Mouse (Mus musculus): Measurements from ENCODE around the gene Mrtfa. TPM values are rescaled to one million over a fixed set of nuclear protein-coding genes. Genes with fewer than 3 reads are reported as not detected.

Mrtfa gene
- polyA plus RNA-seq (2012; ENCODE audit: insufficient read depth, insufficient read length, missing spikeins): 62.6 and 66.0 TPM in 2 replicates

- Histone ChIP-seq H3K27ac (ENCODE audit: insufficient read depth, low read depth, low read length) (peak within 1 kb of the TSS; percentile 28; the same call in 1 of the 2 replicates), H3K4me3 (ENCODE audit: insufficient read depth, low read length) (peak within 1 kb of the TSS; percentile 99), H3K4me1 (ENCODE audit: control insufficient read depth, insufficient read depth, low read length) (peaks cover 34% of the 10 kb centered on the region)
- TF ChIP-seq POLR2A (IDR thresholded peaks at IDR 0.05; ENCODE audit: borderline replicate concordance, low read depth, low read length): no peak
- TF ChIP-seq CTCF (IDR thresholded peaks at IDR 0.05; ENCODE audit: low read depth, low read length): no peak
These were observed at the start of gene Mrtfa for GRCm38 (mm10) chr15:81190630-81191178. Gene Mrtfa (minus strand): TSS chr15:81190757.

- TF ChIP-seq CTCF (IDR thresholded peaks at IDR 0.05; ENCODE audit: low read depth, low read length): no peak
- TF ChIP-seq POLR2A (IDR thresholded peaks at IDR 0.05; ENCODE audit: borderline replicate concordance, low read depth, low read length): no peak
These were observed 49.3 kb upstream of the Mrtfa start for GRCm38 (mm10) chr15:81239794-81240343.

DNA sequence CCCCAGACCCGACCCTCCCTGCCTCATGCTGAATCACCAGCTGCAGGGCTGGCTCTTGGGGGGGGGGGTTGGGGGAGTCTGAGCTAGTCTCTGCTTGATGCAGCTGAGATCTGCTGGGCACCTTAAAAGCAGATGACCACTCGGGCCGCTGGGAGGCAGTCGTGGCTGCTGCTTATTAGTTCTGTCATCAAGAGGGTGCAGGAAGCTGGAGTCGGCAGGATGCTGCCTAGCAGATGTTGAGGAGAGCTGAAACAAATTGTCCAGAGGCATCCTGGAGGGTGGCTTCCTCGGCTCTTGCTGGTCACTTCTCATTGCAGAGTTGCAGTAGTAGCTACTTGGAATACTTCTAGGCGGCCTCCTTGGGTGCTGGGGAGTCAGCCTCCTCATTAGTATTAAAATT is 48.7 kb upstream of the Mrtfa start:
- Histone ChIP-seq H3K4me3 (ENCODE audit: insufficient read depth, low read length) (no peak overlapping the region), H3K27ac (ENCODE audit: insufficient read depth, low read depth, low read length) (no peak overlapping the region), H3K4me1 (ENCODE audit: control insufficient read depth, insufficient read depth, low read length) (0 out of 2 replicates have a peak, but pooled peaks cover 2% of the 10 kb centered on the region)
- TF ChIP-seq CTCF (IDR thresholded peaks at IDR 0.05; ENCODE audit: low read depth, low read length) (0 out of 2 replicates have a peak, but pooled peaks have one; percentile 15), POLR2A (IDR thresholded peaks at IDR 0.05; ENCODE audit: borderline replicate concordance, low read depth, low read length) (no peak)

More at GRCm38 (mm10) chr15:81239794-81240343, 49.3 kb upstream of the Mrtfa start:
- Histone ChIP-seq H3K27ac (ENCODE audit: insufficient read depth, low read depth, low read length) (no peak overlapping the region), H3K4me1 (ENCODE audit: control insufficient read depth, insufficient read depth, low read length) (0 out of 2 replicates have a peak, but pooled peaks cover 2% of the 10 kb centered on the region), H3K4me3 (ENCODE audit: insufficient read depth, low read length) (no peak overlapping the region)

- Histone ChIP-seq H3K4me1 (ENCODE audit: control insufficient read depth, insufficient read depth, low read length) (peaks cover 7% of the 10 kb centered on the region), H3K27ac (ENCODE audit: insufficient read depth, low read depth, low read length) (no peak overlapping the region), H3K4me3 (ENCODE audit: insufficient read depth, low read length) (no peak overlapping the region)
- TF ChIP-seq CTCF (IDR thresholded peaks at IDR 0.05; ENCODE audit: low read depth, low read length) (no peak), POLR2A (IDR thresholded peaks at IDR 0.05; ENCODE audit: borderline replicate concordance, low read depth, low read length) (no peak)
These were observed 46.9 kb upstream of the Mrtfa start for GRCm38 (mm10) chr15:81237471-81237870.

DNA sequence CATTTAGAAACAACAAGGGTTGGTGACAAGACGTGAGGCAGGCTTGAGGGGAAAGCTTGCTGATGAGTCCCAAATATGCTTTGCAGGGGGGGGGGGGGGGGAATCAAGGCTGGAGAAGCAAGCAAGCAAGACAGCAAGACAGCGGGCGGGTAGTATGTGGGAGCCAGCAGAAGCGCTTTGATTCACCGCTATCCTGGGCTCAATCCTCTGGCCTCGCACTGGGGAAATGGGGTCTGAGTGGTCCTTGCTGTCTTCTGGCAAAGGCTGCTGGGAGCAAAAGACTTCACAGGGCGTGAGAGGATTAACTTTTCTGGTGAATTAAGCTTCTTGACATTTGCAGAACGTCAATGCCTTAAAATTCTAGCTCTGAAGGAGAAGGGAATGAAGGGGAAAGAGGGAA is 45.5 kb upstream of the Mrtfa start:
- TF ChIP-seq POLR2A (IDR thresholded peaks at IDR 0.05; ENCODE audit: borderline replicate concordance, low read depth, low read length) (no peak), CTCF (IDR thresholded peaks at IDR 0.05; ENCODE audit: low read depth, low read length) (no peak)

DNA sequence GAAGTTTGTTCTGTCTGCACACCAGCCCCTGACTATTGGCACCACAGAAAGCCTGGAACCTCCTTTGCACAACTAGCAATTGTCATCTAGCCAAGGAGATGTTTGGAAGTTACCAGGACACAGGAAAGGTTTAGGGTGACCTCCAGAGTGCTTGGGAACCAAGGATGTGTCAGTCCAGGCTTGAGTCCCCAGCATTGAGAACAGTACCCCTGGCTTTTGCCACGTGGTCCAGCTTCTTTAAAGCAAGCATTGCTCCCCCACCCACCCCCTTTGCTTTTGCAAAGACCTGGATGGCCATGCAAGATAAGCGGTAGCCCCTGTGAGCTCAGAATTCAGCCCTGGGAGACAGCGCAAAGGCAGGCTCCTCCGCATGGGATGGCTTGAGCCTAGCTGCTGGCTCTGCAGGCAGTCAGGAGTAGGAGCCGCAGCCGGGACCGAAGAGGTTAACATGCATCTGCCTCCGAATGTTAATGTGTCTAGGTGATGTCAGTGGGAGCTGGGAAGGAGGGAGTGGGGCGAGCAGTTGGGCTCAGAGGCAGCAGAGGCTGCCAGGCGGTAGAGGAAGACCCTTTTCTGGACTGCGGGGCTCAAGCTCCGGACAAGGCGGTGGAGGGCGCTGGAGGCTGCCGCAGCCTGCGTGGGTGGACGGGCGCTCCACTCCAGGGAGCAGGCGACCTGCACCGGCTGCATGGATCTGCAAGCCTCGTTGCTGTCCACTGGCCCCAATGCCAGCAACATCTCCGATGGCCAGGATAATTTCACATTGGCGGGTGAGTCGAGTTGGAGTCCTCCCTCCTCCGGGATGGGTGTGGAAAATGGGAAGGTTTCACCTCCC is 44.7 kb upstream of the Mrtfa start, which contains the start of gene Mchr1:
Gene Mchr1 (plus strand): TSS at position 414 of the 835 bp plus-strand sequence.
- Histone ChIP-seq H3K4me3 (ENCODE audit: insufficient read depth, low read length) (no peak within 1 kb of the TSS), H3K4me1 (ENCODE audit: control insufficient read depth, insufficient read depth, low read length) (peaks cover 7% of the 10 kb centered on the region), H3K27ac (ENCODE audit: insufficient read depth, low read depth, low read length) (no peak within 1 kb of the TSS)
- TF ChIP-seq CTCF (IDR thresholded peaks at IDR 0.05; ENCODE audit: low read depth, low read length) (no peak), POLR2A (IDR thresholded peaks at IDR 0.05; ENCODE audit: borderline replicate concordance, low read depth, low read length) (no peak)

More for the DNA sequence above, 45.5 kb upstream of the Mrtfa start:
- peaks cover 7% of the 10 kb centered on the region for H3K4me1 ChIP-seq (ENCODE audit: control insufficient read depth, insufficient read depth, low read length)
- H3K4me3 ChIP-seq (ENCODE audit: insufficient read depth, low read length): no peak overlapping the region
- H3K27ac ChIP-seq (ENCODE audit: insufficient read depth, low read depth, low read length): no peak overlapping the region

GRCm38 (mm10) chr15:81231325-81231724 is 40.8 kb upstream of the Mrtfa start:
- TF ChIP-seq POLR2A (IDR thresholded peaks at IDR 0.05; ENCODE audit: borderline replicate concordance, low read depth, low read length): no peak
- no peak for TF ChIP-seq CTCF (IDR thresholded peaks at IDR 0.05; ENCODE audit: low read depth, low read length)
- Histone ChIP-seq H3K4me3 (ENCODE audit: insufficient read depth, low read length) (no peak overlapping the region), H3K27ac (ENCODE audit: insufficient read depth, low read depth, low read length) (no peak overlapping the region), H3K4me1 (ENCODE audit: control insufficient read depth, insufficient read depth, low read length) (peaks cover 7% of the 10 kb centered on the region)

- TF ChIP-seq POLR2A (IDR thresholded peaks at IDR 0.05; ENCODE audit: borderline replicate concordance, low read depth, low read length) (no peak), CTCF (IDR thresholded peaks at IDR 0.05; ENCODE audit: low read depth, low read length) (no peak)
- peaks cover 5% of the 10 kb centered on the region for H3K4me1 ChIP-seq (ENCODE audit: control insufficient read depth, insufficient read depth, low read length)
These were observed 39.2 kb upstream of the Mrtfa start for GRCm38 (mm10) chr15:81229791-81230190.

GRCm38 (mm10) chr15:81228258-81228657 is 37.7 kb upstream of the Mrtfa start:
- Histone ChIP-seq H3K4me1 (ENCODE audit: control insufficient read depth, insufficient read depth, low read length) (no peaks in the 10 kb centered on the region), H3K4me3 (ENCODE audit: insufficient read depth, low read length) (no peak overlapping the region), H3K27ac (ENCODE audit: insufficient read depth, low read depth, low read length) (no peak overlapping the region)
- TF ChIP-seq POLR2A (IDR thresholded peaks at IDR 0.05; ENCODE audit: borderline replicate concordance, low read depth, low read length) (no peak), CTCF (IDR thresholded peaks at IDR 0.05; ENCODE audit: low read depth, low read length) (no peak)

More at GRCm38 (mm10) chr15:81229791-81230190, 39.2 kb upstream of the Mrtfa start:
- Histone ChIP-seq H3K27ac (ENCODE audit: insufficient read depth, low read depth, low read length) (no peak overlapping the region), H3K4me3 (ENCODE audit: insufficient read depth, low read length) (no peak overlapping the region)
